Mouse (Mus musculus) midbrain, postnatal 0 days (tissue): ENCODE results near the gene Klf3. TPM values are rescaled to one million over a fixed set of nuclear protein-coding genes. Genes with fewer than 3 reads are reported as not detected.

Experiments
- ATAC-seq: fragments of 200-750 bp; cut with Nextera tagmentation; 2 replicates; pipeline ENCODE4 v1.8.0; 2017; ENCODE audit warnings: moderate number of reproducible peaks, mild to moderate bottlenecking, moderate TSS enrichment, moderate library complexity; ENCODE audit not compliant: low FRiP score
- DNase-seq: peaks from one replicate; pipeline ENCODE4 v3.0.0-alpha.2; 2015; ENCODE audit warnings: low spot score
- H3K27ac ChIP-seq: fragments of 300-500 bp; sonication (generic); 2 replicates; pipeline ENCODE4 v1.5.1; 2014; ENCODE audit warnings: low read depth, mild to moderate bottlenecking, low read length, mixed read lengths
- H3K27me3 ChIP-seq: fragments of 300-500 bp; sonication (generic); 2 replicates; pipeline ENCODE4 v1.6.1; 2014; ENCODE audit warnings: low read length, control low read depth, mixed read lengths; ENCODE audit not compliant: insufficient read depth
- H3K36me3 ChIP-seq: fragments of 300-500 bp; sonication (generic); 2 replicates; pipeline ENCODE4 v1.6.1; 2014; ENCODE audit warnings: low read length, control low read depth, mixed read lengths; ENCODE audit not compliant: insufficient read depth
- H3K4me1 ChIP-seq: fragments of 300-500 bp; sonication (generic); 2 replicates; pipeline ENCODE4 v1.6.1; 2014; ENCODE audit warnings: mild to moderate bottlenecking, control low read depth, antibody characterized with exemption, low read length, mixed read lengths; ENCODE audit not compliant: insufficient read depth
- H3K4me2 ChIP-seq: fragments of 300-500 bp; sonication (generic); 2 replicates; pipeline ENCODE4 v1.6.1; 2014; ENCODE audit warnings: low read depth, mild to moderate bottlenecking, low read length, mixed read lengths; ENCODE audit not compliant: poor library complexity, severe bottlenecking
- H3K4me3 ChIP-seq: fragments of 300-500 bp; sonication (generic); 2 replicates; pipeline ENCODE4 v1.5.1; 2014; ENCODE audit warnings: low read depth, mild to moderate bottlenecking, low read length, moderate library complexity
- H3K9ac ChIP-seq: fragments of 300-500 bp; sonication (generic); replicated peaks from 2 replicates; pipeline ENCODE4 v1.6.1; 2014; ENCODE audit warnings: mild to moderate bottlenecking, low read length, moderate library complexity, mixed read lengths; ENCODE audit not compliant: poor library complexity, severe bottlenecking
- H3K9me3 ChIP-seq: fragments of 300-500 bp; sonication (generic); 2 replicates; pipeline ENCODE4 v1.6.1; 2016; ENCODE audit warnings: low read length, control low read depth
- CTCF ChIP-seq: IDR thresholded peaks from 2 replicates; pipeline ENCODE4 v1.5.1; 2016; ENCODE audit warnings: antibody characterized with exemption, mild to moderate bottlenecking
- WGBS: fragments of 180-500 bp; shearing (Covaris S2); extraction: QIAGEN DNeasy Blood & Tissue Kit; methylation state at CpG from one replicate; pipeline ENCODE4 v1.1.7; 2014; 5-methylcytosine and 5-hydroxymethylcytosine counted together
- polyA plus RNA-seq: library from polyadenylated mRNA; unstranded; fragments of >200 nt; fragmentation: Nextera tagmentation; extraction: Ambion mirVana; gene quantifications from 2 replicates; pipeline ENCODE4 v1.2.1, GENCODE M21; 2015
- total RNA-seq: library from RNA; depleted of rRNA; stranded (reverse); fragments of >200 nt; gene quantifications from 2 replicates; pipeline ENCODE4 v1.2.3, GENCODE M21; 2014

The Klf3 gene
- total and polyA plus RNA-seq, 2 experiments from 2014 or later, result 14.9 to 28.9 TPM

GRCm38 (mm10) chr5:64855199-64855598 is 52.0 kb downstream of the Klf3 start:
- H3K4me3 ChIP-seq, result no peak overlapping the region
- no peak for DNase-seq
- no peak overlapping the region for H3K9ac ChIP-seq
- no peaks in the 10 kb centered on the region for H3K9me3 ChIP-seq
- no peak for ATAC-seq
- H3K27ac ChIP-seq, result no peak overlapping the region
- H3K27me3 ChIP-seq, result no peaks in the 10 kb centered on the region
- H3K36me3 ChIP-seq, result no peaks in the 10 kb centered on the region
- no peak for TF ChIP-seq CTCF
- no peaks in the 10 kb centered on the region for H3K4me1 ChIP-seq
- no peak overlapping the region for H3K4me2 ChIP-seq

GRCm38 (mm10) chr5:64860900-64861470 is 57.8 kb downstream of the Klf3 start:
- Histone ChIP-seq H3K9ac (no peak overlapping the region), H3K27ac (no peak overlapping the region), H3K27me3 (no peaks in the 10 kb centered on the region), H3K36me3 (no peaks in the 10 kb centered on the region), H3K4me1 (no peaks in the 10 kb centered on the region), H3K4me3 (no peak overlapping the region), H3K4me2 (no peak overlapping the region), H3K9me3 (no peaks in the 10 kb centered on the region)
- TF ChIP-seq CTCF, result no peak
- 67% methylated on average over 5 of the region's 5 CpGs for WGBS
- no peak for DNase-seq
- ATAC-seq, result no peak

GRCm38 (mm10) chr5:64861471-64862199 is 58.4 kb downstream of the Klf3 start:
- DNase-seq, result peak; percentile 41
- Histone ChIP-seq H3K27ac (no peak overlapping the region), H3K4me2 (no peak overlapping the region)

GRCm38 (mm10) chr5:64862269-64862668 is 59.1 kb downstream of the Klf3 start:
- Histone ChIP-seq H3K27me3 (no peaks in the 10 kb centered on the region), H3K4me3 (no peak overlapping the region), H3K4me1 (no peaks in the 10 kb centered on the region), H3K27ac (no peak overlapping the region), H3K9me3 (no peaks in the 10 kb centered on the region), H3K4me2 (no peak overlapping the region), H3K9ac (no peak overlapping the region), H3K36me3 (no peaks in the 10 kb centered on the region)
- DNase-seq, result peak; percentile 63
- TF ChIP-seq CTCF, result no peak
- ATAC-seq, result no peak
- WGBS, result 56% methylated on average over 9 of the region's 9 CpGs

More at GRCm38 (mm10) chr5:64861471-64862199, 58.4 kb downstream of the Klf3 start:
- Histone ChIP-seq H3K36me3 (no peaks in the 10 kb centered on the region), H3K9me3 (no peaks in the 10 kb centered on the region), H3K4me3 (no peak overlapping the region), H3K27me3 (no peaks in the 10 kb centered on the region), H3K4me1 (no peaks in the 10 kb centered on the region), H3K9ac (no peak overlapping the region)
- ATAC-seq, result no peak
- no peak for TF ChIP-seq CTCF
- WGBS, result 65% methylated on average over 17 of the region's 17 CpGs

GRCm38 (mm10) chr5:64864699-64865108 is 61.5 kb downstream of the Klf3 start:
- Histone ChIP-seq H3K36me3 (no peaks in the 10 kb centered on the region), H3K27ac (no peak overlapping the region), H3K4me3 (no peak overlapping the region), H3K9me3 (no peaks in the 10 kb centered on the region), H3K4me1 (no peaks in the 10 kb centered on the region), H3K27me3 (no peaks in the 10 kb centered on the region), H3K9ac (no peak overlapping the region), H3K4me2 (no peak overlapping the region)
- WGBS, result 76% methylated on average over 4 of the region's 4 CpGs
- ATAC-seq (no peak), DNase-seq (no peak)
- TF ChIP-seq CTCF, result no peak

GRCm38 (mm10) chr5:64865219-64865964 is 62.2 kb downstream of the Klf3 start:
- Histone ChIP-seq H3K4me3 (no peak overlapping the region), H3K4me2 (no peak overlapping the region), H3K27me3 (no peaks in the 10 kb centered on the region), H3K9me3 (no peaks in the 10 kb centered on the region), H3K9ac (no peak overlapping the region), H3K4me1 (no peaks in the 10 kb centered on the region), H3K36me3 (no peaks in the 10 kb centered on the region), H3K27ac (no peak overlapping the region)
- ATAC-seq, result no peak
- DNase-seq, result no peak
- no peak for TF ChIP-seq CTCF
- 79% methylated on average over 12 of the region's 12 CpGs for WGBS
